Mouse (Mus musculus) intestine, postnatal 0 days (tissue): ENCODE measurements at regions not wholly inside any gene's neighbourhood (a gene's known extent, or its start where the extent isn't known, plus 50 kb on each side); places are given as distances from the start of the nearest gene placed in this dataset.
A peak's percentile ranks its signal among the peaks of the same experiment; 100 is the strongest.

Source experiments
- ATAC-seq: fragments of 200-750 bp; cut with Nextera tagmentation; 2 replicates; pipeline ENCODE4 v1.8.0; 2017; ENCODE audit warnings: mild to moderate bottlenecking, moderate TSS enrichment, moderate library complexity
- H3K27ac ChIP-seq: fragments of 300-500 bp; sonication (generic); 2 replicates; pipeline ENCODE4 v1.5.1; 2014; ENCODE audit warnings: mild to moderate bottlenecking, low read depth, low read length, moderate library complexity
- H3K27me3 ChIP-seq: fragments of 300-500 bp; sonication (generic); replicated peaks from 2 replicates; pipeline ENCODE4 v1.6.1; 2014; ENCODE audit warnings: low read length, mixed read lengths; ENCODE audit not compliant: control insufficient read depth, insufficient read depth
- H3K36me3 ChIP-seq: fragments of 300-500 bp; sonication (generic); 2 replicates; pipeline ENCODE4 v1.6.1; 2014; ENCODE audit warnings: mild to moderate bottlenecking, moderate library complexity; ENCODE audit not compliant: control insufficient read depth, insufficient read depth
- H3K4me1 ChIP-seq: fragments of 300-500 bp; sonication (generic); replicated peaks from 2 replicates; pipeline ENCODE4 v1.6.1; 2014; ENCODE audit warnings: antibody characterized with exemption, low read length, mixed read lengths; ENCODE audit not compliant: control insufficient read depth, insufficient read depth
- H3K4me2 ChIP-seq: fragments of 300-500 bp; sonication (generic); replicated peaks from 2 replicates; pipeline ENCODE4 v1.6.1; 2014; ENCODE audit warnings: low read depth, mild to moderate bottlenecking, moderate library complexity
- H3K4me3 ChIP-seq: fragments of 300-500 bp; sonication (generic); 2 replicates; pipeline ENCODE4 v1.5.1; 2014; ENCODE audit warnings: low read depth, low read length
- H3K9ac ChIP-seq: fragments of 300-500 bp; sonication (generic); 2 replicates; pipeline ENCODE4 v1.6.1; 2014; ENCODE audit warnings: mild to moderate bottlenecking, low read depth, low read length
- H3K9me3 ChIP-seq: fragments of 300-500 bp; sonication (generic); 2 replicates; pipeline ENCODE4 v1.6.1; 2016; ENCODE audit warnings: mixed run types; ENCODE audit not compliant: control insufficient read depth
- CTCF ChIP-seq: sonication (generic); IDR thresholded peaks from 2 replicates; pipeline ENCODE4 v1.5.1; 2016; ENCODE audit warnings: low read depth, mild to moderate bottlenecking, control low read depth, antibody characterized with exemption, moderate library complexity
- WGBS: fragments of 180-500 bp; shearing (Covaris S2); extraction: QIAGEN DNeasy Blood & Tissue Kit; methylation state at CpG from one replicate; pipeline ENCODE4 v1.1.7; 2014; 5-methylcytosine and 5-hydroxymethylcytosine counted together

DNA sequence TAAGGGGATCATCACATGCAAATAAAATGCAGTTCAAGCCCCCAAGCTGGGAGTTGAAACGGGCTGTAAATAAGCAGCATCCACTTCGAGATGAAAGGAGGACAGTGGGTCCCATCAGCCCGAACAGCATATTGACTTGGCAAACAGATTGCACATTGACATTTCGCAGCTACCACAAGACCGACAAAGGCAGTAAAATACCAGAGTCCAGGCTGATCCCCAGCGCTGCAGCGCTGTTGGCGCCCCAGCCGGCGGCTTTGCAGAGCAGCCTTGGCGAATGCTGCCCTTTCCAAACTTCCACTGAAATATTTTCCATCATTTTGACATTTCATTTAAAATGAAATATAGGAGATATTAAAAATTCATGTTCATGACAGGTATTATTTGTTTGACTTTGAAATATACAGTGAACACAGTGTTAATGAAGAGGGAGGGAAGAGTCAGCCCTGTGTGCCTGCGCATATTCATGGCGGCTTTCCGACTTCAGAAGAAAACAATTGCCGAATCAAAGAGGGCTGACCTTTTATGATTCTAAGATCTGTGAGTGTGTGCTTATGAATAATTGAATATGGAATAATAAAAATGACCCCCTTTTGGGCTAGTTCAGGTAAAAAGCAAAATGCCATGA lies 98.4 kb downstream of the Sqor start:
- Histone ChIP-seq H3K9me3 (no peaks in the 10 kb centered on the region), H3K9ac (no peak overlapping the region), H3K4me2 (no peak overlapping the region), H3K27ac (no peak overlapping the region), H3K27me3 (no peaks in the 10 kb centered on the region), H3K4me3 (no peak overlapping the region), H3K4me1 (no peaks in the 10 kb centered on the region), H3K36me3 (no peaks in the 10 kb centered on the region)
- no peak for ATAC-seq
- TF ChIP-seq CTCF: no peak
- WGBS: 57% methylated on average over 15 of the region's 15 CpGs

DNA sequence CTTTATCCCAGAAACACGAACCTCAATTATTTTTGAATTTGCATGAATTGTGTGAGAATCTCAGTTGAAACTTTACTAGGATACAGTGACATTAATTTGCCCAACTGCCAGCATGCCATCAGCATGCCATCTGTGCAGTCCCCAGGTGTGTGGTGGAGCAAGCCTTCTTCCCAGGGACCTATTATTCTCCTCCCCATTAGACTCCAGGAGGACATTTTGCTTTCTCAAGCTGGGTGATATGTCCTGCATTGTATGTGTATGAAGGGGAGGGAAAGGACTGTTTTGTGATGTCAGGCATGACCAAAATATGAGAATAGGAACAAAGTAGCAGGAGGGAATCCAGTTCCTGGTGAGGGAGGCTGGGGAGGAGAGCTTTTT lies 98.9 kb downstream of the Sqor start:
- Histone ChIP-seq H3K4me1 (no peaks in the 10 kb centered on the region), H3K9me3 (no peaks in the 10 kb centered on the region), H3K27me3 (no peaks in the 10 kb centered on the region), H3K4me3 (no peak overlapping the region), H3K27ac (no peak overlapping the region), H3K36me3 (no peaks in the 10 kb centered on the region), H3K4me2 (no peak overlapping the region), H3K9ac (no peak overlapping the region)
- TF ChIP-seq CTCF: no peak
- WGBS: 81% methylated on average over 1 of the region's 1 CpGs
- ATAC-seq: no peak

DNA sequence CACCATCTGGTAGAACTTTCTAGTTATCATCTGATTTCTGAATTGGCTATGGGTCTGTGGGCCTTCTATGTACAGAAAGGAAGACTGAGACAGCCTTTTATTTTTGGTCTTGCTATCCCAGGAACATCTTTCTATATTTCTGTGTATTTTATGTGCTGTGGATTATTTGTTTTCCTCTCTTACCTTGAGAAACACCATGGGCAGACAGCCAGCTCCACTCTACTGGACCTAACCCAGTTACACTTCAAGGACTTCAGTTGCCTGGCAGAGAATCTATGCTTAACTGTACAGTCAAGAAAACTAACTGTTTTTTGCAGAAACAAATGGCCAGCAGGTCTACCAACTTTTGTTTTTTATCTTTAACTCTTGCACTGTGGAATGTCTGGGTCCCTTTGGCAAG lies 122.1 kb downstream of the Sqor start:
- TF ChIP-seq CTCF: no peak
- Histone ChIP-seq H3K9me3 (peaks cover 4% of the 10 kb centered on the region; the same call in 1 of the 2 replicates), H3K4me3 (no peak overlapping the region), H3K27me3 (no peaks in the 10 kb centered on the region), H3K27ac (no peak overlapping the region), H3K9ac (no peak overlapping the region), H3K4me1 (no peaks in the 10 kb centered on the region), H3K36me3 (no peaks in the 10 kb centered on the region), H3K4me2 (no peak overlapping the region)
- ATAC-seq: no peak

DNA sequence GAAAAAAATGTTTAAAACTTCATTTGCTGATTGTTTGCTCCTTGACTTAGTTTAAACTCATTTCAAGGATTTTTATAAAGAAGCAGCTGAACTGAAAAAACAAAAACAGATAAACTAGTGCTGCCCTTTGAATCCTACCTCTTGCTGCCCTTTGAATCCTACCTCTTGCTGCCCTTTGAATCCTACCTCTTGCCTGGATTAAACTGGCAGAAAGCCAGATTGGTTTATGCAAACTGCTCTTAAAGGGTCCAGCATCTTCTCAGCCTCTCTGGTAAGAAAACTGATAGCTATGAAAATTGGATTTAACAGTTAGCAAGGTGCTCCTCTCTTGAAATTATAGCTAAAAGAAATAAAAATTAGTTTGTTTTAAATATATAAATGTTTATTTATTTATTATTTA lies 122.5 kb downstream of the Sqor start:
- H3K4me1 ChIP-seq: no peaks in the 10 kb centered on the region
- no peak for TF ChIP-seq CTCF
- H3K4me2 ChIP-seq: no peak overlapping the region
- H3K9ac ChIP-seq: no peak overlapping the region
- H3K27ac ChIP-seq: no peak overlapping the region
- no peaks in the 10 kb centered on the region for H3K27me3 ChIP-seq
- no peak for ATAC-seq
- no peak overlapping the region for H3K4me3 ChIP-seq
- H3K36me3 ChIP-seq: no peaks in the 10 kb centered on the region
- peaks cover 4% of the 10 kb centered on the region; the same call in 1 of the 2 replicates for H3K9me3 ChIP-seq

DNA sequence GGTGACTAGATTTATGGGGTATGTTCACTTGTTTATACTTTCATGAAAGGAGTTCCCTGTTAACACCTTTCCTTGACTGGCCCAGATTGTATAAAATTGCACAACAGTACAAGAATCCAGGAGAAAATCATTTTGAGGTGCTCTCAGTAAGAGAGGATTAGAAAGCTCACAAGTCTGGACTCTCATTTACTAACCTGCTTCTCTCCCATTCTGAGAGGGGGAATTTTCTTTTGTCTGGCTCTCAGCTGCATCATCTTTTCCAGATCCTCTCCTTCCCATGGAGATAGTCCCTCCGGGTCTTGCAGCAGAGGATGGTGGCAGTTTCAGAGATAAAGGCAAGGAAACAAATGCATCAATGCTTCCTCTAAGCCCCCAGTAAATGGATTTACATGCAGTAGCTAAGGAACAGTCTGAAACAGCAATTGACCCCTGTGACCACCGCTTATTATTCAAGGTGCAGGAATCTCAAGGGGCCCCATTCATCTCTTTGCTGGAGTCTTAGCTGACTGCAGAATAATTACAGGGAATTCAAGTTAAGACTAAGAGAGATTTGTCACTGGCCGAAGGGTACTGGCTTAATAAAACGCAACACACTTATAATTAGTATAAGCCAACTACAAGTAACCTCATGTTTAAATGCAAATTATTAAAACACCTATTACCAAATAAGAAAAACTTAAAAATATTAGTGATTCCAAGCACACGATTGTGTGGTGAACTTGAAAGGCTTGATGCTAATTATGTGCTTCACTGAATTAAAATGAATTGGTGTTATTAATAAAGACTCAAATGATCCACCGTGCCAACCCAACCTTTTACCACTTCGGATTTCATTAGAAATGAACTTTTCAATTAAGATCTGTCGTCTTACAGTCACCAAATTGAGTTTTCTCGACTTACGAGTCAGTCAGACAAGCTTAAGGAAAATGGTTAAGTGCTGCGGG lies 140.4 kb downstream of the Sqor start:
- Histone ChIP-seq H3K36me3 (no peaks in the 10 kb centered on the region), H3K9ac (no peak overlapping the region), H3K27ac (no peak overlapping the region), H3K9me3 (no peaks in the 10 kb centered on the region), H3K4me3 (no peak overlapping the region), H3K4me1 (no peaks in the 10 kb centered on the region), H3K4me2 (no peak overlapping the region), H3K27me3 (no peaks in the 10 kb centered on the region)
- TF ChIP-seq CTCF: no peak
- 64% methylated on average over 11 of the region's 11 CpGs for WGBS
- ATAC-seq: no peak

DNA sequence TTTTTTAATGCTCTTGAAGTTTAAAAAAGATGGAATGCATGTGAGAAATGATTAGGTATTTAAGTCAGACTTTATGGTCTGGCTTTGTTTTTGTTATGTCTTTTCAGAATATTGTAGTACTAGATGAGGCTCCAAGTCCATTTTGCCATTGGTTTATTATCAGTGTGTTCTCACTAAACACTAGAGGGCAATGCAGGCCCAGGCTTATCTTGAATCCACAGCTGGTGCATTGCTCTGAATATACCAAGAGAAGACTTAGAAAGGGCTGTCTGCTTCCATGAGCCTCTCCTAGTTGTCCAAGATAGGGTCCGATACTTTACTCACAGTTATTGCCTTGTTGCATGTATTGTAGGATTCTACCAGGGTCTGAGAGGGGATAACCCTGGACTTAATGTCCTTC lies 151.7 kb downstream of the Sqor start:
- WGBS: 93% methylated on average over 1 of the region's 1 CpGs
- Histone ChIP-seq H3K4me1 (no peaks in the 10 kb centered on the region), H3K9me3 (no peaks in the 10 kb centered on the region), H3K27me3 (no peaks in the 10 kb centered on the region), H3K27ac (no peak overlapping the region), H3K9ac (no peak overlapping the region), H3K4me2 (no peak overlapping the region), H3K4me3 (no peak overlapping the region), H3K36me3 (no peaks in the 10 kb centered on the region)
- TF ChIP-seq CTCF: peak; percentile 60
- no peak for ATAC-seq
